Mouse (Mus musculus) kidney, postnatal 4 days (tissue): ENCODE data around the gene Cfap161.

Experiments used
- DNase-seq, 2 experiments: peaks; one replicate each; pipeline ENCODE4 v3.0.0; 2021; ENCODE audit warnings: mixed read lengths in 2 of 2

Gene Cfap161

GRCm38 (mm10) chr7:83739680-83740310, 54.9 kb downstream of the Cfap161 start:
- DNase-seq, result no peak

- no peak for DNase-seq
Observed at GRCm38 (mm10) chr7:83738623-83739462, 55.8 kb downstream of the Cfap161 start.

- DNase-seq, result no peak
Observed at GRCm38 (mm10) chr7:83737914-83738490, 56.7 kb downstream of the Cfap161 start.

- no peak for DNase-seq
Observed at GRCm38 (mm10) chr7:83736341-83737115, 58.2 kb downstream of the Cfap161 start.

GRCm38 (mm10) chr7:83735108-83735781, 59.4 kb downstream of the Cfap161 start:
- DNase-seq, result no peak

GRCm38 (mm10) chr7:83734671-83735082, 60.0 kb downstream of the Cfap161 start:
- DNase-seq, result no peak

GRCm38 (mm10) chr7:83734246-83734645, 60.4 kb downstream of the Cfap161 start:
- no peak for DNase-seq

GRCm38 (mm10) chr7:83732781-83733180, 61.9 kb downstream of the Cfap161 start:
- no peak for DNase-seq

GRCm38 (mm10) chr7:83731961-83732666, 62.6 kb downstream of the Cfap161 start:
- DNase-seq, result no peak

- DNase-seq, result no peak
Observed at GRCm38 (mm10) chr7:83731297-83731696, 63.4 kb downstream of the Cfap161 start.

- no peak for DNase-seq
Observed at GRCm38 (mm10) chr7:83726936-83727632, 67.6 kb downstream of the Cfap161 start.

- DNase-seq, result no peak
Observed at GRCm38 (mm10) chr7:83725801-83726200, 68.9 kb downstream of the Cfap161 start.

GRCm38 (mm10) chr7:83724541-83724940, 70.1 kb downstream of the Cfap161 start:
- no peak for DNase-seq
